In genomic region chr7:112085062-112085461, GRCm38 (mm10) we compare ENCODE assay signal across 8 mouse cellular contexts.
A peak's percentile ranks its signal among the peaks of the same experiment; 100 is the strongest.
DNase-seq lines count a peak whose midpoint lies in the region; ATAC-seq lines count a peak whose summit lies in the region.

No protein-coding gene starts in this region.

- H3K27me3 ChIP-seq in hindbrain, embryonic 10.5 days (ENCODE audit: insufficient read depth, poor library complexity, severe bottlenecking), result no peaks in the 10 kb centered on the region
- H3K27me3 ChIP-seq in hindbrain, embryonic 13.5 days, result no peaks in the 10 kb centered on the region
- H3K27me3 ChIP-seq in forebrain, embryonic 13.5 days, result no peaks in the 10 kb centered on the region
- H3K27me3 ChIP-seq in midbrain, embryonic 13.5 days, result no peaks in the 10 kb centered on the region

- 40% methylated on average over 4 of the region's 4 CpGs for WGBS in hindbrain, embryonic 10.5 days
- WGBS in hindbrain, embryonic 13.5 days, result 39% methylated on average over 4 of the region's 4 CpGs
- WGBS in forebrain, embryonic 13.5 days, result 37% methylated on average over 4 of the region's 4 CpGs
- 42% methylated on average over 4 of the region's 4 CpGs for WGBS in midbrain, embryonic 13.5 days

- H3K4me2 ChIP-seq in hindbrain, embryonic 13.5 days, result no peak overlapping the region
- no peak overlapping the region for H3K4me2 ChIP-seq in forebrain, embryonic 13.5 days
- H3K4me2 ChIP-seq in midbrain, embryonic 13.5 days (replicated peaks), result no peak overlapping the region

- no peaks in the 10 kb centered on the region for H3K9me3 ChIP-seq in hindbrain, embryonic 10.5 days
- no peaks in the 10 kb centered on the region for H3K9me3 ChIP-seq in hindbrain, embryonic 13.5 days
- H3K9me3 ChIP-seq in forebrain, embryonic 13.5 days (replicated peaks), result no peaks in the 10 kb centered on the region
- H3K9me3 ChIP-seq in midbrain, embryonic 13.5 days, result no peaks in the 10 kb centered on the region

- no peak for ATAC-seq in hindbrain, embryonic 13.5 days (ENCODE audit: low FRiP score)
- 0 out of 2 replicates have a peak, but pooled peaks have one; percentile 33 for ATAC-seq in forebrain, embryonic 13.5 days
- ATAC-seq in midbrain, embryonic 13.5 days, result 0 out of 2 replicates have a peak, but pooled peaks have one; percentile 37

- peak; percentile 85 for DNase-seq in hindbrain, embryonic 10.5 days (ENCODE audit: low spot score)
- peak; percentile 67 for DNase-seq in c-Kit-positive CD71-positive TER-119-negative erythroid progenitor cells, embryonic 14.5 days (ENCODE audit: low read depth)
- DNase-seq in heart, postnatal 4 days, result peak; percentile 94
- DNase-seq in left cerebral cortex, adult 18-20 months (ENCODE audit: low spot score in 2 of 2), result peak; percentile 88 to 97
- peak; percentile 52 to 71 for DNase-seq in spleen, postnatal 14 days (ENCODE audit: low spot score in 2 of 2)

- H3K4me1 ChIP-seq in hindbrain, embryonic 10.5 days (replicated peaks), result no peaks in the 10 kb centered on the region
- H3K4me1 ChIP-seq in hindbrain, embryonic 13.5 days (replicated peaks), result no peaks in the 10 kb centered on the region
- no peaks in the 10 kb centered on the region for H3K4me1 ChIP-seq in forebrain, embryonic 13.5 days
- H3K4me1 ChIP-seq in midbrain, embryonic 13.5 days (replicated peaks), result no peaks in the 10 kb centered on the region

- no peak overlapping the region for H3K9ac ChIP-seq in hindbrain, embryonic 13.5 days
- no peak overlapping the region for H3K9ac ChIP-seq in forebrain, embryonic 13.5 days
- H3K9ac ChIP-seq in midbrain, embryonic 13.5 days (replicated peaks), result no peak overlapping the region

- H3K36me3 ChIP-seq in hindbrain, embryonic 10.5 days, result peaks cover 87% of the 10 kb centered on the region
- H3K36me3 ChIP-seq in hindbrain, embryonic 13.5 days, result peaks cover 53% of the 10 kb centered on the region
- peaks cover 67% of the 10 kb centered on the region for H3K36me3 ChIP-seq in forebrain, embryonic 13.5 days (ENCODE audit: poor library complexity, severe bottlenecking)
- peaks cover 57% of the 10 kb centered on the region for H3K36me3 ChIP-seq in midbrain, embryonic 13.5 days

- H3K27ac ChIP-seq in hindbrain, embryonic 10.5 days, result no peak overlapping the region
- H3K27ac ChIP-seq in hindbrain, embryonic 13.5 days, result no peak overlapping the region
- no peak overlapping the region for H3K27ac ChIP-seq in forebrain, embryonic 13.5 days
- no peak overlapping the region for H3K27ac ChIP-seq in midbrain, embryonic 13.5 days

- no peak overlapping the region for H3K4me3 ChIP-seq in hindbrain, embryonic 10.5 days
- H3K4me3 ChIP-seq in hindbrain, embryonic 13.5 days, result no peak overlapping the region
- no peak overlapping the region for H3K4me3 ChIP-seq in forebrain, embryonic 13.5 days
- no peak overlapping the region for H3K4me3 ChIP-seq in midbrain, embryonic 13.5 days (replicated peaks)
